Mouse (Mus musculus) intestine, embryonic 14.5 days (tissue): ENCODE data around the gene Oas3. TPM values are rescaled to one million over a fixed set of nuclear protein-coding genes. Genes with fewer than 3 reads are reported as not detected.

Experiments
- ATAC-seq: fragments of 200-750 bp; cut with Nextera tagmentation; replicated peaks from 2 replicates; pipeline ENCODE4 v1.8.0; 2017; ENCODE audit warnings: low read depth, moderate number of reproducible peaks, moderate TSS enrichment, moderate library complexity; ENCODE audit not compliant: low FRiP score, low TSS enrichment
- DNase-seq: peaks from one replicate; pipeline ENCODE4 v3.0.0-alpha.2; 2018; ENCODE audit warnings: low spot score
- H3K27ac ChIP-seq: fragments of 300-500 bp; sonication (generic); 2 replicates; pipeline ENCODE4 v1.5.1; 2014; ENCODE audit warnings: low read depth, mild to moderate bottlenecking, control low read depth
- H3K27me3 ChIP-seq: fragments of 300-500 bp; sonication (generic); replicated peaks from 2 replicates; pipeline ENCODE4 v1.6.1; 2014; ENCODE audit warnings: low read length, control low read depth; ENCODE audit not compliant: control insufficient read depth, insufficient read depth
- H3K36me3 ChIP-seq: fragments of 300-500 bp; sonication (generic); 2 replicates; pipeline ENCODE4 v1.6.1; 2014; ENCODE audit warnings: low read length, control low read depth; ENCODE audit not compliant: control insufficient read depth, insufficient read depth
- H3K4me1 ChIP-seq: fragments of 300-500 bp; sonication (generic); replicated peaks from 2 replicates; pipeline ENCODE4 v1.6.1; 2014; ENCODE audit warnings: low read length, control low read depth, mixed read lengths; ENCODE audit not compliant: control insufficient read depth, insufficient read depth
- H3K4me2 ChIP-seq: fragments of 300-500 bp; sonication (generic); 2 replicates; pipeline ENCODE4 v1.6.1; 2014; ENCODE audit warnings: low read length
- H3K4me3 ChIP-seq: fragments of 300-500 bp; sonication (generic); 2 replicates; pipeline ENCODE4 v1.5.1; 2014; ENCODE audit warnings: low read depth, low read length, control low read depth, mixed read lengths
- H3K9ac ChIP-seq: fragments of 300-500 bp; sonication (generic); 2 replicates; pipeline ENCODE4 v1.6.1; 2014; ENCODE audit warnings: mild to moderate bottlenecking, low read length
- H3K9me3 ChIP-seq: fragments of 300-500 bp; sonication (generic); 2 replicates; pipeline ENCODE4 v1.6.1; 2016; ENCODE audit warnings: low read length, control low read depth; ENCODE audit not compliant: control insufficient read depth
- WGBS: fragments of 180-500 bp; shearing (Covaris S2); extraction: QIAGEN DNeasy Blood & Tissue Kit; methylation state at CpG from one replicate; pipeline ENCODE4 v1.1.7; 2014; 5-methylcytosine and 5-hydroxymethylcytosine counted together
- polyA plus RNA-seq: library from polyadenylated mRNA; unstranded; fragments of >200 nt; fragmentation: Nextera tagmentation; extraction: Ambion mirVana; gene quantifications from 2 replicates; pipeline ENCODE4 v1.2.1, GENCODE M21; 2014

Gene Oas3
- polyA plus RNA-seq, 1 experiment from 2014 or later, result 0.49 TPM

DNA sequence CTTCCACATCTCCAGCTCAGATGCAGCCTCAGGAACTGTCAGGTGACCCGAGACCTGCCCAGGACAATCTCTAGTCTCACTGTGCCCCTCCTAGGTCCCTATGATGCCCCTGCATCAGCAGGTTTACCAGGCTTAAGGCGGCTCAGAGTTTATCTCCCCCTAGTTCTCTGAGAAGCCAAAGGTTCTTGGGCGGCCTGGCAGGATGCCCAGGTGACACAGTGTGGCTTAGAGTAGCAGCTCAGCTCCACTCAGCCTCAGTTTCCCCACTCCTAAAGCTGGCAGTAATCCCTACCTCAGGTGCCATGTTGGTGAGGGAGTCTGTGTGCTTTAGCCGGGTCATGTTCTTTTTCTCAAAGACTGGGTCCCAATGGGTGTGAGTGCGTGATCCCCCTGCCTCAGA lies 660 bp downstream of the Oas3 start:
- H3K9me3 ChIP-seq, result no peaks in the 10 kb centered on the region
- WGBS, result 76% methylated on average over 5 of the region's 5 CpGs
- H3K4me3 ChIP-seq, result no peak overlapping the region
- no peaks in the 10 kb centered on the region for H3K27me3 ChIP-seq
- H3K36me3 ChIP-seq, result no peaks in the 10 kb centered on the region
- H3K9ac ChIP-seq, result no peak overlapping the region
- no peak for ATAC-seq
- H3K4me2 ChIP-seq, result no peak overlapping the region
- no peaks in the 10 kb centered on the region for H3K4me1 ChIP-seq
- no peak overlapping the region for H3K27ac ChIP-seq
- DNase-seq, result no peak

DNA sequence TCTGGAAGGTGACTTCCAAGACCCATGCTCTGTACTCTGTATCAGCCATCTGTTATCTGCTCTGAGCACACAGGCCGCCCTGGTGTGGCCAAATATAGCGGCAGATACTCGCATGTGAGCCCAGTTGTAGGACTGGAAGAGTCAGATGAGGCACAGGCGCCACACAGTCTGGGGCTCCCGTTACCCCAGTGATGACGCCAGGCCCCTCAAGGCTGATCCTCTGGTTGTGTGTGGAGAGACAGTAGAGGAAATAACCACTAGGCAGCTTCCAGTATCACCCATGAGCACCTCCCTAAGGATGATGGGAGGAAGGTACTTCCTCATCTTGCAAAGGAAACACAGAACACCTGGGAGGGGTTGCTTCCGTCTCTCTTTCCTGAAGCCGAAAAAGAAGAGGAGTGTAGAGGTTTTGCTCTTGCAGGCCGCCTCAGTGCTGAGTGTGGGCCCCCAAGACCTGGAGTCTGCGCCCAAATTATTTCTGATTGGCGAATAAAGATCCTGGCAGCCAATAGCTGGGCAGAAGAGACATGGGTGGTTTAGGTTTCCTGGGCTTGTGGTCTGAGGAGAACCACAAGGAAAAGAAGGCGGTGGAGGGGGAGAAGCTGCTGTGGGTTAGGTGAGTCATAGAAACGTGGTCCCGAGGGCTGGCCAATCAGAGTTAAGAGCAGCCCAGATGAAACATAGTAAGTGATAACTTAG lies 2.0 kb downstream of the Oas3 start:
- Histone ChIP-seq H3K9ac (no peak overlapping the region), H3K27me3 (no peaks in the 10 kb centered on the region), H3K9me3 (no peaks in the 10 kb centered on the region), H3K27ac (no peak overlapping the region), H3K4me1 (no peaks in the 10 kb centered on the region), H3K4me2 (no peak overlapping the region), H3K36me3 (no peaks in the 10 kb centered on the region), H3K4me3 (no peak overlapping the region)
- ATAC-seq (no peak), DNase-seq (no peak)
- WGBS, result 72% methylated on average over 14 of the region's 14 CpGs

DNA sequence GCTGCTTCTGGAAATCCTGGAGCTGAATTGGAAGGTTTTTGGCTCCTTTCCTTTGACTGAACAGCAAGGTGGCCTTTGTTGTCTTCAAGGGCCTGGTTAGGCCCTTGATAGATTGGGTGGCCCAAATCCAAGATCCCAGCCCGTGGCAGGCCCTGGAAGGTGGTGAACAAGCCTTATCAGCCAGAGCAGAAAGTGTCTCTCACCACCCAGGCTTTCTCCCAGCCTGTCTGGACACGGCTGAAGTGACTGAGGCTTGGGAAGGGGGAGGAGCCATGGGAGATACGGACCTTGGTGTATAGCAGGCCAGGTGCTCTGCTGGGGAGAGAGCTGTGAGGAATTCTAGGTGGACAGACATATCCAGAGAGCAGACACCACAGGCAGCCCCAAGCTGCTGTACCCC lies 8.1 kb downstream of the Oas3 start:
- Histone ChIP-seq H3K27me3 (no peaks in the 10 kb centered on the region), H3K4me2 (no peak overlapping the region), H3K4me3 (no peak overlapping the region), H3K36me3 (no peaks in the 10 kb centered on the region), H3K9me3 (no peaks in the 10 kb centered on the region), H3K4me1 (no peaks in the 10 kb centered on the region), H3K9ac (no peak overlapping the region), H3K27ac (no peak overlapping the region)
- DNase-seq (no peak), ATAC-seq (no peak)
- WGBS, result 63% methylated on average over 3 of the region's 3 CpGs

DNA sequence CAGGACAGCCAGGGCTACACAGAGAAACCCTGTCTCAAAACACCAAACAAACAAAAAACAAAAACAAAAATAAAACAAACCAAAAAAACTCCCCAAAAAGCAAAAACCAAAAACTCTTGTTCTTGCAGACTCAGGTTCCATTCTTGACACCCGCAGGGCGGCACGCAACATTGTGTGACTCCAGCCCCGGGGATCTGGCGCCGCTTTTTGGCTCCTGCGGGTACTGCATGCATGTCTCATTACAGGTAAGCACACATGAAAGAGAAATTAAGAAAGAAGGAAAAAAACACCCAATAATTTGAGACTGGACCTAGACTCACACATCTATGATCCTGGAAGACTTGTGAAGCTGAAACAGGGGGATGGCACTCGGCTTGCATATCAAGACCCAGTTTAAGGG lies 12.5 kb downstream of the Oas3 start:
- Histone ChIP-seq H3K27ac (no peak overlapping the region), H3K4me2 (no peak overlapping the region), H3K36me3 (no peaks in the 10 kb centered on the region), H3K4me1 (no peaks in the 10 kb centered on the region), H3K27me3 (no peaks in the 10 kb centered on the region; the same call in 1 of the 2 replicates), H3K9ac (no peak overlapping the region), H3K9me3 (no peaks in the 10 kb centered on the region), H3K4me3 (no peak overlapping the region)
- DNase-seq (no peak), ATAC-seq (no peak)
- 71% methylated on average over 8 of the region's 8 CpGs for WGBS

DNA sequence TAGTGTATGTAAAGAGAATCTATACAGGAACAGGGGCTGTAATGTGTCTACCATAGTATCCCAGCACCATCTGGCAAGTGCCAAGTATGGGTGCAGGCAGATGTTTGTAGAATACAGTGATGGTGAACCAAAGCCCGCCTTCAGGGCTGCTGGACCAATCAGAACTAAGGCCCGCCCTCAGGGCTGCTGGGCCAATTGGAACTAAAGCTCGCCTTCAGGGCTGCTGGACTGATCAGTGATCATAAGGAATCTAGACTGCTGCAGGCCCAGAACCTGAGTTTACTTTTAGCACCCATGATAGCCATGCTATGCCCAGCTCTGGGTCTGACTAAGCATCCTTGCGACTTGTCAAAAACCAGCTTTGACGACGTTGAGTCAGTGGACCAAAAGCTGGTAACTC lies 15.6 kb downstream of the Oas3 start:
- Histone ChIP-seq H3K9ac (no peak overlapping the region), H3K4me1 (no peaks in the 10 kb centered on the region), H3K4me2 (no peak overlapping the region), H3K27me3 (no peaks in the 10 kb centered on the region; the same call in 1 of the 2 replicates), H3K9me3 (no peaks in the 10 kb centered on the region), H3K36me3 (no peaks in the 10 kb centered on the region), H3K27ac (no peak overlapping the region), H3K4me3 (no peak overlapping the region)
- WGBS, result 25% methylated on average over 6 of the region's 6 CpGs
- ATAC-seq (no peak), DNase-seq (no peak)

DNA sequence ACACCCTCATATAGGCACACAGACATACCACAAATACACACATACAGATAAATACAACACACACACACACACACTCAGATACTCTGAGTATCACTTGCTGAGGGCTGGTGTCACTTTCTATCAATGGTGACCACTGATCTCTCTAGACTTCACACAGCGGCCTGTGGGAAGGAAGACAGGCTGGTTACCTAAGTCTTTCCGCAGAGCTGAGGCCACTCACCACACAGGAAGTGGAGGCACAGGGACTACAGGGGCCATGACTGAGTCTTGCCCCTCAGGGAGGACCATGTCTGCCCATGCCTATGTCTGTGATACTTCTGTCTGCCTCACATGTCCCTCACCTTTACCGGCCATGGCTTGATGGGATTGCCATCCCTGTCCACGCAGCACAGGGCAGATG lies 23.2 kb downstream of the Oas3 start:
- DNase-seq, result no peak
- Histone ChIP-seq H3K4me3 (no peak overlapping the region), H3K27ac (no peak overlapping the region), H3K27me3 (no peaks in the 10 kb centered on the region), H3K36me3 (no peaks in the 10 kb centered on the region), H3K9ac (no peak overlapping the region), H3K4me1 (no peaks in the 10 kb centered on the region), H3K4me2 (no peak overlapping the region), H3K9me3 (no peaks in the 10 kb centered on the region)
- no peak for ATAC-seq
- 87% methylated on average over 4 of the region's 4 CpGs for WGBS

DNA sequence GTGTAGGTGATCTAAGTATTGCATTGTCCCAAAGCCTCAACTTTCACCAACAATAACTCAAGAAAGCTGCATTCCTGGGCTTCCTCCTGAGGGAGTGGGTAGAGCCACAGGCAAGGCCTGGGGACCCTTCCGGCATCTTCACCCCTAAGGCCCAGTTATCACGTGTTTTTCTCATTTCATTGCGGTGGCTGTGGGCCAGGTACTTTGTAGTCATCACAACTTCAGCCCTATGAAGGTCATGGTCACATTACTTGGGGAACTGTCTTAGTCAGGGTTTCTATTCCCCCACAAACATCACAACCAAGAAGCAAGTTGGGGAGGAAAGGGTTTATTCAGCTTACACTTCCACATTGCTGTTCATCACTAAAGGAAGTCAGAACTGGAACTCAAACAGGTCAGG lies 24.7 kb downstream of the Oas3 start:
- no peak overlapping the region for H3K27ac ChIP-seq
- 85% methylated on average over 3 of the region's 3 CpGs for WGBS
- H3K4me2 ChIP-seq, result no peak overlapping the region
- no peak for DNase-seq
- no peak overlapping the region for H3K9ac ChIP-seq
- ATAC-seq, result no peak
- H3K36me3 ChIP-seq, result no peaks in the 10 kb centered on the region
- no peak overlapping the region for H3K4me3 ChIP-seq
- H3K27me3 ChIP-seq, result no peaks in the 10 kb centered on the region
- no peaks in the 10 kb centered on the region for H3K9me3 ChIP-seq
- no peaks in the 10 kb centered on the region for H3K4me1 ChIP-seq

DNA sequence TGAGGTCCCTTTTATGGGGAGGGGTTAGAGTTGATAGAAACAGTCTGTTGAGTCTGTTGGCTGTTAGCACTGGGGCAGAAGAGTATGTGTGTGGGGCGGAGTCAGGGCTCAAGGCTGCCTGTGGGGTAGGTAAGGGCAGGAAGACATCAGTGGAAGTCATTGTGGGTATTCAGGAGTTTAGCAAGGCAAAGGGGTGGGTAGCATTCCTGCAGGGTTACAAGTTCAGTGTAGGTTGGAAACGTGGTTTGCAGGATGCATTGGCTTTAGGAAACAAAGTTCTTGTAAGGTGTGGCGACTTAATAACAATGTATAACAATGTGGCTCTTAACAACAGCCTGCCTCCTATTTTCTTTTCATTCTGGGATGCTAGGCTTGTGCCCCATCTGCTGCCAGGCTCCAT lies 26.3 kb downstream of the Oas3 start:
- Histone ChIP-seq H3K4me2 (no peak overlapping the region), H3K9me3 (no peaks in the 10 kb centered on the region), H3K27ac (no peak overlapping the region), H3K9ac (no peak overlapping the region), H3K4me1 (no peaks in the 10 kb centered on the region), H3K27me3 (no peaks in the 10 kb centered on the region), H3K36me3 (no peaks in the 10 kb centered on the region), H3K4me3 (no peak overlapping the region)
- WGBS, result 74% methylated on average over 3 of the region's 3 CpGs
- DNase-seq, result no peak
- no peak for ATAC-seq

DNA sequence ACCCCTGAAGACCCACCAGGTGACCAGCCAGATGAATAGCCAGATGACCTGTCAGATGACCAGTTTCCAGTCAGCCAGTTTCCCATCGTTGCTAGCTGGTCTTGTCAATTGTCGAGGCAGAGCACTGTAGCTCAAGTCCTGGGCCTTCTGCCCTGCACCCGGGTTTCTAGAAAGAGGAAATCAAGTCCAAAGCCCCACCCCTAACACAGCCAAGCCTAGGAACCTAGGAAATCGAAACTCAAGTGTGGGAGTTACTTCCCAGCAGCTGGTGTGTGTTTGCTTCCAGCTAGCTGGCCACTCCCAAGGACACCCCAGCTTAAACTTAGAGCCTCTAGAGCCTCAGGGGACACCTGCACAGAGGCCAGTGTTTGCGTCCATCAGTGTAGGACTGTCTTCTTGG lies 27.8 kb downstream of the Oas3 start, which contains the start of gene Oas2:
TSS of gene Oas2 (minus strand) at position 166 of the 400 bp plus-strand sequence.
- no peaks in the 10 kb centered on the region for H3K9me3 ChIP-seq
- ATAC-seq, result no peak
- H3K36me3 ChIP-seq, result no peaks in the 10 kb centered on the region
- H3K9ac ChIP-seq, result no peak within 1 kb of the TSS
- no peak within 1 kb of the TSS for H3K4me3 ChIP-seq
- no peak for DNase-seq
- no peaks in the 10 kb centered on the region for H3K27me3 ChIP-seq
- WGBS, result 53% methylated on average over 5 of the region's 5 CpGs
- H3K4me1 ChIP-seq, result no peaks in the 10 kb centered on the region
- no peak within 1 kb of the TSS for H3K4me2 ChIP-seq
- H3K27ac ChIP-seq, result no peak within 1 kb of the TSS
